Mouse (Mus musculus): ENCODE data around the gene Dsel.

The Dsel gene

GRCm38 (mm10) chr1:111864779-111865165 is at the start of gene Dsel:
Gene Dsel (minus strand): TSS chr1:111864918.
- peak; percentile 89 for DNase-seq

GRCm38 (mm10) chr1:111911424-111911823 is 46.7 kb upstream of the Dsel start:
- DNase-seq, result no peak

GRCm38 (mm10) chr1:111883336-111883735 is 18.6 kb upstream of the Dsel start:
- DNase-seq, result no peak

- no peak for DNase-seq
Measured at GRCm38 (mm10) chr1:111875784-111876183, 11.1 kb upstream of the Dsel start.

- no peak for DNase-seq
Measured at GRCm38 (mm10) chr1:111873196-111873595, 8.5 kb upstream of the Dsel start.

- peak; percentile 10 for DNase-seq
Measured at GRCm38 (mm10) chr1:111865467-111865866, 749 bp upstream of the Dsel start.

- DNase-seq, result peak; percentile 81
Measured at GRCm38 (mm10) chr1:111864063-111864778, 497 bp downstream of the Dsel start.

- no peak for DNase-seq
Measured at GRCm38 (mm10) chr1:111857852-111858251, 6.9 kb downstream of the Dsel start.

- DNase-seq, result no peak
Measured at GRCm38 (mm10) chr1:111852439-111852838, 12.3 kb downstream of the Dsel start.

- DNase-seq, result no peak
Measured at GRCm38 (mm10) chr1:111833583-111834225, 31.0 kb downstream of the Dsel start.

All from cerebellum, adult 9-10 months (tissue).